Mouse (Mus musculus) intestine, embryonic 15.5 days (tissue): ENCODE data around the gene Armc8. TPM values are rescaled to one million over a fixed set of nuclear protein-coding genes. Genes with fewer than 3 reads are reported as not detected.
A peak's percentile ranks its signal among the peaks of the same experiment; 100 is the strongest.
"Not testable (repeated sequence)": the region's sequence is repeated elsewhere in the genome, so short reads cannot be mapped to it uniquely, and the experiment has no call there.

Experiments used
- ATAC-seq: fragments of 200-750 bp; cut with Nextera tagmentation; 2 replicates; pipeline ENCODE4 v1.8.0; 2017; ENCODE audit warnings: moderate TSS enrichment, moderate library complexity
- H3K27ac ChIP-seq: fragments of 300-500 bp; sonication (generic); 2 replicates; pipeline ENCODE4 v1.5.1; 2015; ENCODE audit warnings: mild to moderate bottlenecking, inconsistent platforms
- H3K27me3 ChIP-seq: fragments of 300-500 bp; sonication (generic); replicated peaks from 2 replicates; pipeline ENCODE4 v1.6.1; 2015; ENCODE audit warnings: inconsistent platforms
- H3K36me3 ChIP-seq: fragments of 300-500 bp; sonication (generic); 2 replicates; pipeline ENCODE4 v1.6.1; 2015; ENCODE audit warnings: inconsistent platforms
- H3K4me1 ChIP-seq: fragments of 300-500 bp; sonication (generic); replicated peaks from 2 replicates; pipeline ENCODE4 v1.6.1; 2015; ENCODE audit warnings: inconsistent platforms
- H3K4me2 ChIP-seq: fragments of 300-500 bp; sonication (generic); replicated peaks from 2 replicates; pipeline ENCODE4 v1.6.1; 2015; ENCODE audit warnings: mild to moderate bottlenecking, inconsistent platforms
- H3K4me3 ChIP-seq: fragments of 300-500 bp; sonication (generic); replicated peaks from 2 replicates; pipeline ENCODE4 v1.5.1; 2015; ENCODE audit warnings: inconsistent platforms
- H3K9ac ChIP-seq: fragments of 300-500 bp; sonication (generic); 2 replicates; pipeline ENCODE4 v1.6.1; 2015; ENCODE audit warnings: inconsistent platforms
- H3K9me3 ChIP-seq: fragments of 300-500 bp; sonication (generic); 2 replicates; pipeline ENCODE4 v1.6.1; 2016; ENCODE audit warnings: inconsistent platforms
- WGBS: fragments of 180-500 bp; shearing (Covaris S2); methylation state at CpG from one replicate; pipeline ENCODE4 v1.1.7; 2015; 5-methylcytosine and 5-hydroxymethylcytosine counted together
- polyA plus RNA-seq: library from polyadenylated mRNA; unstranded; fragments of >200 nt; fragmentation: Nextera tagmentation; extraction: Ambion mirVana; gene quantifications from 2 replicates; pipeline ENCODE4 v1.2.1, GENCODE M21; 2015

Armc8 gene
- 26.9 and 27.9 TPM in 2 replicates for polyA plus RNA-seq

GRCm38 (mm10) chr9:99568347-99569070 lies at the start of gene Armc8:
TSS of gene Armc8 (minus strand) at chr9:99568899.
- H3K4me2 ChIP-seq: peak within 1 kb of the TSS; percentile 74
- H3K27me3 ChIP-seq: no peaks in the 10 kb centered on the region
- peak within 1 kb of the TSS; percentile 88 for H3K4me3 ChIP-seq
- H3K36me3 ChIP-seq: no peaks in the 10 kb centered on the region
- WGBS: 0% methylated on average over 70 of the region's 70 CpGs
- peak within 1 kb of the TSS; percentile 98 for H3K27ac ChIP-seq
- H3K9ac ChIP-seq: peak within 1 kb of the TSS; percentile 93
- peaks cover 4% of the 10 kb centered on the region for H3K4me1 ChIP-seq
- no peaks in the 10 kb centered on the region for H3K9me3 ChIP-seq
- peak; percentile 99 for ATAC-seq

- Histone ChIP-seq H3K27me3 (no peaks in the 10 kb centered on the region), H3K9me3 (no peaks in the 10 kb centered on the region), H3K9ac (no peak within 1 kb of the TSS), H3K36me3 (no peaks in the 10 kb centered on the region), H3K4me3 (no peak within 1 kb of the TSS), H3K27ac (no peak within 1 kb of the TSS), H3K4me2 (no peak within 1 kb of the TSS), H3K4me1 (no peaks in the 10 kb centered on the region)
- no peak for ATAC-seq
- 34% methylated on average over 2 of the region's 2 CpGs for WGBS
Observed at GRCm38 (mm10) chr9:99612202-99612601, 43.5 kb upstream of the Armc8 start, which contains the start of gene A4gnt. TSS of gene A4gnt (plus strand) at chr9:99612502.

- H3K36me3 ChIP-seq: no peaks in the 10 kb centered on the region
- no peaks in the 10 kb centered on the region for H3K27me3 ChIP-seq
- H3K4me1 ChIP-seq: no peaks in the 10 kb centered on the region
- ATAC-seq: no peak
- H3K9ac ChIP-seq: no peak overlapping the region
- 62% methylated on average over 2 of the region's 2 CpGs for WGBS
- H3K4me2 ChIP-seq: no peak overlapping the region
- no peak overlapping the region for H3K27ac ChIP-seq
- no peak overlapping the region for H3K4me3 ChIP-seq
- H3K9me3 ChIP-seq: no peaks in the 10 kb centered on the region
Observed at GRCm38 (mm10) chr9:99603566-99603965, 34.9 kb upstream of the Armc8 start.

- WGBS: 94% methylated on average over 6 of the region's 6 CpGs
- not testable (repeated sequence) for ATAC-seq, H3K27ac ChIP-seq
Observed at GRCm38 (mm10) chr9:99599127-99599526, 30.4 kb upstream of the Armc8 start.

GRCm38 (mm10) chr9:99591144-99591543 lies 22.4 kb upstream of the Armc8 start:
- no peak overlapping the region for H3K4me2 ChIP-seq
- no peaks in the 10 kb centered on the region for H3K9me3 ChIP-seq
- no peak for ATAC-seq
- no peak overlapping the region for H3K27ac ChIP-seq
- H3K4me1 ChIP-seq: no peaks in the 10 kb centered on the region
- 73% methylated on average over 8 of the region's 8 CpGs for WGBS
- no peak overlapping the region for H3K4me3 ChIP-seq
- H3K9ac ChIP-seq: no peak overlapping the region
- no peaks in the 10 kb centered on the region for H3K36me3 ChIP-seq
- H3K27me3 ChIP-seq: no peaks in the 10 kb centered on the region

More at GRCm38 (mm10) chr9:99599127-99599526, 30.4 kb upstream of the Armc8 start:
- H3K4me1 ChIP-seq, H3K9ac ChIP-seq, H3K27me3 ChIP-seq, H3K36me3 ChIP-seq, H3K9me3 ChIP-seq, H3K4me2 ChIP-seq, H3K4me3 ChIP-seq: not testable (repeated sequence)

GRCm38 (mm10) chr9:99587505-99588202 lies 19.0 kb upstream of the Armc8 start:
- Histone ChIP-seq H3K9me3 (no peaks in the 10 kb centered on the region), H3K4me3 (no peak overlapping the region), H3K27ac (no peak overlapping the region), H3K36me3 (peaks cover 6% of the 10 kb centered on the region; the same call in 1 of the 2 replicates), H3K27me3 (no peaks in the 10 kb centered on the region), H3K9ac (no peak overlapping the region), H3K4me1 (no peaks in the 10 kb centered on the region), H3K4me2 (no peak overlapping the region)
- 27% methylated on average over 8 of the region's 8 CpGs for WGBS
- no peak for ATAC-seq

GRCm38 (mm10) chr9:99580655-99581054 lies 12.0 kb upstream of the Armc8 start:
- 36% methylated on average over 2 of the region's 2 CpGs for WGBS
- no peak for ATAC-seq
- peaks cover 21% of the 10 kb centered on the region for H3K36me3 ChIP-seq

GRCm38 (mm10) chr9:99575677-99576480 lies 7.2 kb upstream of the Armc8 start, which contains the start of gene Dbr1:
TSS of gene Dbr1 (plus strand) at chr9:99575799.
- WGBS: under 1% methylated on average over 57 of the region's 57 CpGs

More at GRCm38 (mm10) chr9:99580655-99581054, 12.0 kb upstream of the Armc8 start:
- no peak overlapping the region for H3K27ac ChIP-seq
- no peaks in the 10 kb centered on the region for H3K27me3 ChIP-seq
- H3K4me3 ChIP-seq: no peak overlapping the region
- no peak overlapping the region for H3K4me2 ChIP-seq
- H3K4me1 ChIP-seq: 0 out of 2 replicates have a peak, but pooled peaks cover 3% of the 10 kb centered on the region
- no peak overlapping the region for H3K9ac ChIP-seq
- H3K9me3 ChIP-seq: no peaks in the 10 kb centered on the region

GRCm38 (mm10) chr9:99569071-99569397 lies 335 bp upstream of the Armc8 start:
- Histone ChIP-seq H3K4me2 (peak overlapping the region; percentile 74), H3K4me3 (peak overlapping the region; percentile 88), H3K4me1 (peaks cover 4% of the 10 kb centered on the region), H3K9ac (peak overlapping the region; percentile 93), H3K27me3 (no peaks in the 10 kb centered on the region), H3K9me3 (no peaks in the 10 kb centered on the region), H3K27ac (peak overlapping the region; percentile 98), H3K36me3 (no peaks in the 10 kb centered on the region)
- 2% methylated on average over 9 of the region's 9 CpGs for WGBS
- no peak for ATAC-seq

More at GRCm38 (mm10) chr9:99575677-99576480, 7.2 kb upstream of the Armc8 start, which contains the start of gene Dbr1:
- peak; percentile 97 for ATAC-seq
- Histone ChIP-seq H3K9ac (peak within 1 kb of the TSS; percentile 97), H3K4me1 (0 out of 2 replicates have a peak, but pooled peaks cover 3% of the 10 kb centered on the region), H3K36me3 (0 out of 2 replicates have a peak, but pooled peaks cover 6% of the 10 kb centered on the region), H3K4me3 (peak within 1 kb of the TSS; percentile 96), H3K27me3 (no peaks in the 10 kb centered on the region), H3K9me3 (no peaks in the 10 kb centered on the region), H3K27ac (peak within 1 kb of the TSS; percentile 80), H3K4me2 (peak within 1 kb of the TSS; percentile 66)

- under 1% methylated on average over 15 of the region's 15 CpGs for WGBS
- H3K27ac ChIP-seq: peak overlapping the region; percentile 98
Observed at GRCm38 (mm10) chr9:99568023-99568346, 714 bp downstream of the Armc8 start.

GRCm38 (mm10) chr9:99563714-99564113 lies 5.0 kb downstream of the Armc8 start:
- H3K36me3 ChIP-seq: no peaks in the 10 kb centered on the region
- H3K27me3 ChIP-seq: no peaks in the 10 kb centered on the region
- no peak overlapping the region for H3K9ac ChIP-seq
- no peak overlapping the region for H3K4me3 ChIP-seq
- WGBS: 15% methylated on average over 11 of the region's 11 CpGs
- no peak for ATAC-seq
- peaks cover 4% of the 10 kb centered on the region for H3K4me1 ChIP-seq
- H3K4me2 ChIP-seq: no peak overlapping the region
- no peak overlapping the region for H3K27ac ChIP-seq
- H3K9me3 ChIP-seq: no peaks in the 10 kb centered on the region

More at GRCm38 (mm10) chr9:99568023-99568346, 714 bp downstream of the Armc8 start:
- Histone ChIP-seq H3K4me2 (peak overlapping the region; percentile 74), H3K36me3 (no peaks in the 10 kb centered on the region), H3K27me3 (no peaks in the 10 kb centered on the region), H3K9me3 (no peaks in the 10 kb centered on the region), H3K4me3 (peak overlapping the region; percentile 88), H3K9ac (peak overlapping the region; percentile 93), H3K4me1 (peaks cover 4% of the 10 kb centered on the region)
- no peak; the same call in 1 of the 2 replicates for ATAC-seq

- no peak overlapping the region for H3K4me2 ChIP-seq
- H3K9ac ChIP-seq: no peak overlapping the region
- ATAC-seq: no peak
- no peak overlapping the region for H3K4me3 ChIP-seq
- no peaks in the 10 kb centered on the region for H3K27me3 ChIP-seq
- H3K27ac ChIP-seq: no peak overlapping the region
- H3K9me3 ChIP-seq: no peaks in the 10 kb centered on the region
- 89% methylated on average over 3 of the region's 3 CpGs for WGBS
- H3K36me3 ChIP-seq: no peaks in the 10 kb centered on the region
- H3K4me1 ChIP-seq: 0 out of 2 replicates have a peak, but pooled peaks cover 4% of the 10 kb centered on the region
Observed at GRCm38 (mm10) chr9:99560389-99560788, 8.3 kb downstream of the Armc8 start.
